Mouse (Mus musculus) adrenal gland, postnatal 14 days (tissue): ENCODE measurements around the gene Rpl6. TPM values are rescaled to one million over a fixed set of nuclear protein-coding genes. Genes with fewer than 3 reads are reported as not detected.
"Not testable (repeated sequence)": the region's sequence is repeated elsewhere in the genome, so short reads cannot be mapped to it uniquely, and the experiment has no call there.

Source experiments
- DNase-seq: peaks from one replicate; pipeline ENCODE4 v3.0.0; 2021; ENCODE audit warnings: mixed read lengths
- total RNA-seq: library from RNA; stranded (reverse); gene quantifications from 2 replicates; pipeline ENCODE4 v1.2.3, GENCODE M21; 2021

The Rpl6 gene
- total RNA-seq, 1 experiment from 2014 or later: 995 TPM

DNA sequence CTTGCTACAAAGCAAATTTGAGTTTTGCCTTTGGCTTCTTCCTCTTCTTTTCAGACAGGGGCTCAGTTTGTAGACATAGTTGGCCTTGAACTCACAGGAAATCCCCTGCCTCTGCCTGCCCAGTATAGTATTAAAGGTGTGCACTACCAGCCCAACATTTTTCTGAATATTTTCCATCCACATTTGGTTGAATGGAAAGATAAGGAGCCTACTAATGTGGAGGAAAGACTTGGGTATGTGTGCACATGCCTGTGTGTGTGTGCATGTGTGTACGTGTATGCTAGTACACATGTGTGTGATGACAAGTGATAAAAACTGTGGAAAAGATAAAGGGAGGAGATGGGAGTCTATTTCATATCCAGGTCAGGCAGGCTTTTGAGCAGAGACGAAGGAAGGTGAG, 21.6 kb downstream of the Rpl6 start:
- DNase-seq: no peak

DNA sequence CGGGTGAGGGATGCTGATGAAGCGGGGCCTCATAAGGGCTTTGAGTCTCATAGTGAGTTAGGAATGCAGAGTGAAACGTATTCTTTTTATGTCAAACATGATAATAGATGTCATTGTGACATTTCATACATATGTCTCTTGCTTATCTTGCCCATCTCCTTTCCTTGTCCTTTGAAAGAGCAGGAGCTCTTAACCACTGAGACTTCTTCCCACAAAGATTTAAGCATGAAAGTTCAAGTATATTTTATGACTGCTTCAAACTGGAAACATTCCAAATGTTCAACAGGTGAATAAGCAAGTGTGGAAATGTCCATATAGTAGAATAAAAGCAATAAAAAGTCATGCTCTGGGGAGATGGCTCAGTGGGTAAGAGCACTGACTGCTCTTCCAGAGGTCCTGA, 22.1 kb downstream of the Rpl6 start:
- no peak for DNase-seq

- DNase-seq: no peak
Observed at GRCm38 (mm10) chr5:121226845-121227244, 22.6 kb downstream of the Rpl6 start.

GRCm38 (mm10) chr5:121227330-121227729, 23.0 kb downstream of the Rpl6 start:
- DNase-seq: not testable (repeated sequence)

GRCm38 (mm10) chr5:121229182-121229581, 24.9 kb downstream of the Rpl6 start:
- no peak for DNase-seq

DNA sequence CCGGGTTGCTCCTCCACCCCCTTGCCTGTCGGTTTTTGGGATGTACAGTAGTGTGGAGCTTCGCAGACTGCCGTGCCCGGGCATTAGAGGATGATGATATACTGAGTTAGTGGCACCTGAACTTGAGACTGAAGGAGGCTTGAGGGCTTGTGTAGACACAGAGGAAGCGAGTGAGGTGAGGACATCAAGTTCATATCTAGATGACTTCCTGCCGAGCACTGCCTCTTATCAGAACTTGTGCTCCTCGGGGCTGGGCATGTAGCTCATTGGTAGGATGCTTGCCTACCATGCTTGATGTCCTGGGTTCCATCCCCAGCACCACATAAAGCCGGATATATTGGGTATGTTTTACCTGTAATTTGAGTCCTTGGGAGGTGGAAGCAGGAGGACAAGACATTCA, 26.5 kb downstream of the Rpl6 start:
- no peak for DNase-seq

- no peak for DNase-seq
Observed at GRCm38 (mm10) chr5:121232789-121233188, 28.5 kb downstream of the Rpl6 start.

DNA sequence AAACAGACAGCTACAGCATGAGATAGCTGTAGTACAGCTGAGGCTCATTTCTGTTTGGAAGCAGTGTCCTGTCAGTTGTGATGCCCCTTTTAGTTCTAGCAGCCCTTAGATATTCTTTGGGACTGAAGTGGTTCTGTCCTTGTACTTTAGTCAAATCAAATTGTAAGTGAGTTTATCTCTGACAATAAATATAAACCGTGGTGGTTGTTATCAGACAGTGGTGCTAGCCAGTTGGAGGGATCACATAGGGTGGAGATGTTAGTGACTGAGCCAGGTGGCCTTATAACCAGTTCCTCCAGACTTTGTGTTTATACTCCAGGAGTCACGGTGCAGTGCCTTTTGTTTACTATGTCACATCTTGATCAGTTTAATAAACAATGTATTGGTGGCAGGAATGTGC, 29.4 kb downstream of the Rpl6 start:
- no peak for DNase-seq

- DNase-seq: no peak
Observed at GRCm38 (mm10) chr5:121236171-121236570, 31.9 kb downstream of the Rpl6 start.

DNA sequence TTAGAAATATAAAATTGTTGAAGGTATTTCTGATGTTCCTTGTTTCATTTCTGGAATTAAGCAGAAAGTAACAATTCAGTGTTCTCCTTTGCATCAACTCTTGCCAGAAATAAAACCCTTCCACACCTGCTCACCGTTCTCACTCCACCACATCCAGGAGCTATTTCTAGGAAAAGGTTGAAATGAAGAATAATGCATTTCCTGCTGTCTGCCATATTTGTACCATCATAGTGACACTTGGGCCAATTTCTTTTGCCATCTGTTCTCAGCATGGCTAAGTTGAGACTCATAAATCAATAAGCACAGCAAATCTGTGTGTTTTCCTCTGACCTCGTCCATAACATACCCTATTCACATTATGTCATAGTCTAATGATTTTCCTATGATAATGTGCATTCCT, 33.9 kb downstream of the Rpl6 start:
- DNase-seq: no peak

DNA sequence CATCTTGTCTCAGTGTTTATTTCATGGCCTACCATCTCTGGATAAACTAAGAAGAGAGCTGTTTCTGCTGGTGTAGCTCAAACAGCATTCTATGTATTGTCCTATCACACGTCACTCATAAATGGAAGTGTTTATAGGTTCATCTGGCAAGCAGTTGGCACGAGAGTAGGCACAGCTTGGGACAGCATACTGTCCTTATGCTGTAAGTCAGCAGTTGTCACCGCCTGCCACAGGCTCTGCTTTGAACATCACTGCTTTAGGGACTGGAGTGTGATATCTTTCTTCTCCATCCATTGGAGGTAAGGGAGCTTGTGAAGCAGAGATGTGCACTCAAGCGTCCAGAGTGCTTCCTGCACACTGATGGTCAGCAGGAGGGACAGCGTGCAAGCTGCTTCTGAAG, 35.6 kb downstream of the Rpl6 start:
- DNase-seq: no peak

GRCm38 (mm10) chr5:121241182-121241581, 36.9 kb downstream of the Rpl6 start:
- DNase-seq: no peak

DNA sequence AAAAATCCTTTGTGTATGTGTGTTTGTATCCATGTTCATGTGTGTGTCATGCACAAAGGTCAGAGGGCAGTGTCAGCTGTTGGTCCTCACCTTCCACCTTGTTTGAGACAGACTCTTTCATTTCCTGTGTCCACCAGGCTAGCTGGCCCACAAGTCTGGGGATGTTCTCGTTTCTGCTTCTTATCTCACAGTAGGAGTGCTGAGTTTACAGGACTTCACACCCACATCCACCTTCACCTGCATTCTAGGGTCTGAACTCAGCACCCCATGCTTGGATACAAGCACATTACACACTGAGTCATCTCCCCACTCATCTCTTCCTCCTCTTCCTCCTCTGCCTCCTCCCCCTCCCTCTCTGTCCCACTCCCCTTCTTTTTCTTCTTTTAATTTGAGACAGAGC, 38.0 kb downstream of the Rpl6 start:
- DNase-seq: no peak

DNA sequence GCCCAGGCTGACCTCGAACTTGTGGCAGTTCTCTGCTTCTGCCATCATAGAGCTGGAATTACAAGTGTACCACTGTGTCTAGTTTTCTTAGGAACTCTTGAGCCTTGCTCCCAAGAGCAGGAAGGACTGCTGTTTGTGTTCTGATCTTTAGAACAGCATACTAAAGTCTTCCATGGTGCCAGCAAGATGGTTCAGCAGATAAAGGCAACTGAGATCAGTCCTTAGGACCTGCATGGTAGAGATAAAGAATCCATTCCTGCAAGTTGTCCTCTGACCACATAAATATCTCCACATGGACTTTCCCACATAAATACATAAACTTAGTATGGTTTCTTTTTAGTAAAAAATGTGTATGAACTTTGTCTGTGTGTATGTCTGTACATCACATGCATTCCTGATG, 38.4 kb downstream of the Rpl6 start:
- DNase-seq: no peak

DNA sequence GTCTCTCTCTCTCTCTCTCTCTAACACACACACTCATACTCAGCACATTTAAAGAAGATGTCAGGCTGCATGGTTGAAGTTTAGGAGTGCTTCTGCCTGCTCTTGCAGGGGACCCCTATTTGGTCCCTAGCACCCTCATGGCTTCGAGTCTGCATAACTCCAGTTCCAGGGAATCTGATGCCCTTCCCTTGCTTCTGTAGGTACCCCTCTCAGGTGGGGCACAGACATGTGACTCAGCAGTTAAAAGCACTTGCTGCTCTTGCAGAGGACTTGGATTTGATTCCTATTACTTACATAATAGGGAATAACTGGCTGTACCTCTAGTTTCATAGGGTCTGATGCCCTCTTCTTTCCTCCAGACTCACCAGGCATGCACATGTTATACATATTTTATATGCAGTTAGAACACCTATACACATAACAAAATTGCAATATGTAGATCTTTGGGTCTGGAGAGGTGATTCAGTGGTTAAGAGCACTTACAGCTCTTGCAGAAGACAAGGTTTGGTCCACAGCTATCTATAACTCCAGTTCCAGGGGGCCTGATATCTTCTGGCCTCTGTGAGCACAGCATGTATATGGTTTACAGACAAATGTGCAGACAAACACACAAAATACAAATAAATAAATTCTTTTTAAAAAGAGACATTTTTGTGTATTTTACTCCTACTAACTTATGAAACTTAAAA, 39.5 kb downstream of the Rpl6 start:
- DNase-seq: no peak

DNA sequence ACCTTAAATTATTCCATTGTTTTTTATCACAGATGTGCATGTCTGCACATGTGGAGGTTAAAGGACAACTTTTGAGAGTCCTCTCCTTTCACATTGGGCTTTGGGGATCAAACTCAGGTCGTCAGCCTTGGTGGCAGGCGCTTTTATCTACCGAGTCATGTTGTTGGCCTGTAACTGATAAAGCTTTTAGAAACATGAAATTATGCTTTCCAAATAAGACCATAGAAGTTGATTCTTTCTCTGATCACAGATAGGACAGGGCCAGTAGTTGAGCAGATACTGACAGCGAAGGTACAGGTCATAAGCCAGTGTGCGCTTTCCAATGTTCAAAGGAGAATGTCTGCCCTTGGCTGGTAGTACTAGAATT, 40.1 kb downstream of the Rpl6 start:
- no peak for DNase-seq

DNA sequence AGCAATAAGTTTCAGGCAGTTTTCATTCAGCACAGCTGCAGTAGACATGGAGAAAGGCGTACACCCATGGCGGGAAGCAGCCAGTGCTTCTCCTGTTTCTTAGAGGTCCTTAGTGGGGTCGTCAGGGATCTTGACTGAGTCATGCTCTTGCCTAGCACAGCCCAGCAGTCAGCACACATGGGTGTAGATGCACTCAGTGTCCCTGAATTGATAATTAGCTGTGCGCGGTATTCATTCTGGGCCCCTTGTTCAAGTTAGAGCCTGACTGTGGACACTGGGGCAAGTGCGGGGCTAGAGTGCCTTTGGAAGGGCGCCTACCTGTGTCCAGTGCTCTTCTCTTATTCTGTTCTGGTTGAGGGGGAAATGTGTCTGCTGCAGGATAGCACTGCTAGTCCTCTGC, 40.9 kb downstream of the Rpl6 start:
- DNase-seq: no peak

DNA sequence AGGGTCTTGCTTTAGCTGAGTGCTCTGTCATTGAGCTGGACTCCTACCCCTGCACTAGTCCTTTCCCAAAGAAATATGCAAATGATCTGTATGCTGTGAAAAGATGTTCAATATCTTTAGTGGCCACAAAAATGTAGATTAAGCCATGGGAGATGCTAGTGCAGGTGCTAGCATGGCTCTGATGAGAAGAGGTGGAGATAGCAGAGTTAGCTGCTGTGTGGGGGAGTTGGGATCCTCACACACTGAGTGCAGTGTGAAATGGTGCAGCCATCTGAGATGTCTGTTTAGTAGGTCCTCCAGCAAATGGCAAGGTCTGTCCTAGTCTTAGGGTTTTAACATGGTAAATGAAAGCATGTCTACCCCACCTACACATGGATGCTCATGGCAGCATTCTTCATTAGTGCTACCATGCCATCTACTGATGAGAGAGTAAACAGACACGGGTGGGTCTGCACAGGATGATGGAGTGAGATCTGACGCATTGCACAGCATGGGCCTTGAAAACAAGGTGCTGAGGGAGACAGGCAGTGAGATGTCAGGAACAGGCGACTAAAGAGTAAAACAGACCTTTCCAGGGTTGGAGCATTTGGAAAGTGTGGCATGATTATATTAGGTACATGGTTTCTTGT, 44.6 kb downstream of the Rpl6 start:
- DNase-seq: no peak

- DNase-seq: no peak
Observed at GRCm38 (mm10) chr5:121249693-121250092, 45.4 kb downstream of the Rpl6 start.

- peak; percentile 90 for DNase-seq
Observed at GRCm38 (mm10) chr5:121251813-121252212, 47.5 kb downstream of the Rpl6 start.

GRCm38 (mm10) chr5:121253816-121254497, 49.7 kb downstream of the Rpl6 start:
- DNase-seq: no peak

GRCm38 (mm10) chr5:121254977-121255376, 50.7 kb downstream of the Rpl6 start:
- DNase-seq: no peak
